In the genomic region with DNA sequence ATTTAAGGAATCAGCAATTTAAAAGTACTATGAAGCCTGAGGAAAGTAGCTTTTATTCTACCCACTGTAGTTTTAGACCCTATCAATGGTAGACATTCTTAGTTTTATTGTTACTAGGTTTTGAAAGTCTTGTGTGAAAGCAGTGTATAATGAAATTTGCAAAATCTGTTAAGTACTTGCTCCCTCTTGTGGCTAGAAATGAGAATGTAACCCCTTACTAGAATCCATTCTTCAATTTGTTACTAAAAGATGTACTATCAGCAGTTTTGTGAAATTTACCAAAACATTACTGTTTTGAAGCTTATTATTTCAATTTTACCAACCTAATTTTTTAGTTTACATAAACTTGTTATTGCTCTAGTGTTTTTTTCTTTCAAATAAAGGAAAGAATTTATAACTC, we compare ENCODE assay signal across 9 mouse cellular contexts. TPM values are rescaled to one million over a fixed set of nuclear protein-coding genes. Genes with fewer than 3 reads are reported as not detected.
DNase-seq lines count a peak whose midpoint lies in the region; ATAC-seq and TF ChIP-seq lines count a peak whose summit lies in the region.
"Had no signal": no experiment of that assay in that cellular context is flagged by ENCODE, and none has a peak within 500 bp of the region (broad histone marks: within the 10 kb centered on the region; RNA-seq: fewer than 3 reads in every experiment).

No protein-coding gene starts in this region.

- peak; percentile 79 for DNase-seq in hindbrain, postnatal 0 days (ENCODE audit: low spot score)
- peak; percentile 84 for DNase-seq in 3T3-L1 (ENCODE audit: low read depth, low spot score)
- no peak for DNase-seq in G1E (ENCODE audit: low spot score)
- DNase-seq in fibroblast of lung, adult 2 months (ENCODE audit: low read depth): peak; percentile 40
- DNase-seq in spleen, postnatal 14 days (ENCODE audit: low spot score in 2 of 2): no peak
- no peak for DNase-seq in layer of hippocampus, postnatal 25 days (ENCODE audit: extremely low spot score in 1 of 2, low spot score in 1 of 2)
- DNase-seq in left cerebral cortex, adult 8-10 months (ENCODE audit: low spot score in 2 of 2): no peak
- DNase-seq: heart, postnatal 36 days had no signal

- H3K4me1 ChIP-seq in hindbrain, postnatal 0 days (ENCODE audit: insufficient read depth, low read length): no peaks in the 10 kb centered on the region
- no peaks in the 10 kb centered on the region for H3K4me1 ChIP-seq in hindbrain, embryonic 16.5 days (ENCODE audit: control insufficient read depth, insufficient read depth, low read depth, low read length)
- peaks cover 15% of the 10 kb centered on the region for H3K4me1 ChIP-seq in G1E (ENCODE audit: insufficient read depth, low read depth, low read length)

- H3K9ac ChIP-seq in hindbrain, postnatal 0 days (replicated peaks; ENCODE audit: low read length): no peak overlapping the region
- H3K9ac ChIP-seq in hindbrain, embryonic 16.5 days (ENCODE audit: low read depth, low read length): no peak overlapping the region

- no peak overlapping the region for H3K4me2 ChIP-seq in hindbrain, postnatal 0 days (ENCODE audit: low read depth, low read length)
- no peak overlapping the region for H3K4me2 ChIP-seq in hindbrain, embryonic 16.5 days (ENCODE audit: low read length)

- ATAC-seq in hindbrain, postnatal 0 days: no peak
- ATAC-seq in hindbrain, embryonic 16.5 days: no peak
- ATAC-seq in G1E (ENCODE audit: extremely low read depth, insufficient number of reproducible peaks, low FRiP score, poor library complexity, severe bottlenecking): no peak

- H3K27me3 ChIP-seq in hindbrain, postnatal 0 days (ENCODE audit: insufficient read depth, low read length): no peaks in the 10 kb centered on the region
- H3K27me3 ChIP-seq in hindbrain, embryonic 16.5 days (replicated peaks; ENCODE audit: control insufficient read depth, insufficient read depth, low read length): no peaks in the 10 kb centered on the region
- no peaks in the 10 kb centered on the region for H3K27me3 ChIP-seq in G1E (ENCODE audit: insufficient read depth, low read length)

- H3K27ac ChIP-seq in hindbrain, postnatal 0 days: no peak overlapping the region
- H3K27ac ChIP-seq in hindbrain, embryonic 16.5 days (ENCODE audit: low read depth, low read length): no peak overlapping the region

- no peaks in the 10 kb centered on the region for H3K36me3 ChIP-seq in hindbrain, postnatal 0 days (ENCODE audit: insufficient read depth, low read length)
- no peaks in the 10 kb centered on the region for H3K36me3 ChIP-seq in hindbrain, embryonic 16.5 days (ENCODE audit: control insufficient read depth, insufficient read depth, low read length)
- H3K36me3 ChIP-seq in G1E (replicated peaks): peaks cover 9% of the 10 kb centered on the region

- H3K4me3 ChIP-seq in hindbrain, postnatal 0 days (ENCODE audit: low read length): no peak overlapping the region
- H3K4me3 ChIP-seq in hindbrain, embryonic 16.5 days (ENCODE audit: low read length): no peak overlapping the region
- H3K4me3 ChIP-seq in G1E (ENCODE audit: low read depth, low read length): no peak overlapping the region

- TF ChIP-seq CTCF in hindbrain, postnatal 0 days (IDR thresholded peaks at IDR 0.05; ENCODE audit: low read depth): peak; percentile 69
- 0 out of 2 replicates have a peak, but pooled peaks have one; percentile 22 for TF ChIP-seq CTCF in G1E (IDR thresholded peaks at IDR 0.05; ENCODE audit: low read depth, low read length)

- no peaks in the 10 kb centered on the region for H3K9me3 ChIP-seq in hindbrain, postnatal 0 days (ENCODE audit: low read length)
- H3K9me3 ChIP-seq in hindbrain, embryonic 16.5 days (ENCODE audit: control insufficient read depth, low read length): no peaks in the 10 kb centered on the region
- no peaks in the 10 kb centered on the region for H3K9me3 ChIP-seq in G1E (replicated peaks)

RNA-seq across cellular contexts. Expression of a gene that starts 27.2 kb away (rescaled TPM):
- total RNA-seq in hindbrain, postnatal 0 days (2014; rRNA removed): 38.2 and 40.5 TPM in 2 replicates
- 29.6 and 30.1 TPM in 2 replicates for polyA plus RNA-seq in hindbrain, postnatal 0 days (2015; fragmentation: Nextera tagmentation; extraction: Ambion mirVana)
- 25.0 and 28.1 TPM in 2 replicates for polyA plus RNA-seq in hindbrain, embryonic 16.5 days (2015; fragmentation: Nextera tagmentation; extraction: Ambion mirVana)
- 66.9 and 71.9 TPM in 2 replicates for total RNA-seq in G1E (2014; fragmentation: Nextera tagmentation)
- 65.0 and 65.8 TPM in 2 replicates for total RNA-seq in G1E (2017)
- polyA plus RNA-seq in G1E (2012): 7.1 and 9.5 TPM in 2 replicates
- total RNA-seq in layer of hippocampus, postnatal 25 days (2021): 10 to 100 TPM; 24.0 to 26.8 TPM
- 10 to 100 TPM; 25.6 to 27.4 (median 27.1) TPM for total RNA-seq in left cerebral cortex, adult 8-10 months (2022)

RNA-seq across cellular contexts. Expression of a gene that starts 36.6 kb away (rescaled TPM):
- total RNA-seq in hindbrain, postnatal 0 days (2014; rRNA removed): 9.6 and 14.3 TPM in 2 replicates
- polyA plus RNA-seq in hindbrain, postnatal 0 days (2015; fragmentation: Nextera tagmentation; extraction: Ambion mirVana): 6.2 and 6.3 TPM in 2 replicates
- polyA plus RNA-seq in hindbrain, embryonic 16.5 days (2015; fragmentation: Nextera tagmentation; extraction: Ambion mirVana): 4.3 TPM in 2 replicates
- total RNA-seq in G1E (2014; fragmentation: Nextera tagmentation): 31.2 and 38.8 TPM in 2 replicates
- total RNA-seq in G1E (2017): 86.7 and 90.7 TPM in 2 replicates
- 53.6 and 59.0 TPM in 2 replicates for polyA plus RNA-seq in G1E (2012)
- total RNA-seq in layer of hippocampus, postnatal 25 days (2021): 1 to 10 TPM; 4.6 to 4.8 TPM
- total RNA-seq in left cerebral cortex, adult 8-10 months (2022): 1 to 10 TPM; 3.3 to 4.4 (median 3.6) TPM

Comparison
In these comparisons a context has a peak if more than half of its experiments do, and no peak if none do; other contexts are left out.
1. DNase-seq: peak in hindbrain, postnatal 0 days (single experiment), 3T3-L1 (single experiment) and fibroblast of lung, adult 2 months (single experiment); none in G1E (single experiment), spleen, postnatal 14 days (0 of 2), layer of hippocampus, postnatal 25 days (0 of 2) and left cerebral cortex, adult 8-10 months (0 of 2).